Mouse (Mus musculus): Measurements from ENCODE around the gene Fam243. TPM values are rescaled to one million over a fixed set of nuclear protein-coding genes. Genes with fewer than 3 reads are reported as not detected.

Gene Fam243
- polyA plus RNA-seq (2012; ENCODE audit: insufficient read depth, insufficient read length, missing spikeins): not detected in 2 replicates

DNA sequence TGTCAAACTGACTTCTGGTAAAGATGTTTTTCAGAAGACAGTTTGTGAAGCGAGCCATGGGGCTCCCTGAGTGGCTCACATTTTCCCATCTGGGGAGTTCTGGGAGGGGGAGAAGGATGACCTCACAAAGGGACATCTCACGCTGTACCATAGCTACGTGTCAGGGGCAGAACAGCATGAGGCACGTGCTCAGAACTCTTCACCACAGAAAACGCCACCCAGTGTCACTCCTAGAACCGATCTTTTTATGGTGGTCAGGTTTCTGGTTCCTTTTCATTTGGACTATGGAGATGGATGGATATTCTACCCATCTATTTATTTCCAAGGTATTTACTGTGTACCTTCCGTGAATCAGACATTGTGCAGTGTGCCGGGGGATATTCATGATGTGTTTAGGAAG lies at the start of gene Fam243:
Gene Fam243, minus strand, starts transcription at position 101 of the 400 bp plus-strand sequence.
- no peak within 1 kb of the TSS for H3K4me3 ChIP-seq (ENCODE audit: insufficient read depth, low read length)
- TF ChIP-seq POLR2A (IDR thresholded peaks at IDR 0.05; ENCODE audit: borderline replicate concordance, low read depth, low read length) (no peak), CTCF (IDR thresholded peaks at IDR 0.05; ENCODE audit: low read depth, low read length) (no peak)
- no peak within 1 kb of the TSS for H3K27ac ChIP-seq (ENCODE audit: insufficient read depth, low read depth, low read length)
- H3K4me1 ChIP-seq (ENCODE audit: control insufficient read depth, insufficient read depth, low read length): no peaks in the 10 kb centered on the region

GRCm38 (mm10) chr16:92369260-92369659 lies 48.0 kb upstream of the Fam243 start:
- no peak for TF ChIP-seq CTCF (IDR thresholded peaks at IDR 0.05; ENCODE audit: low read depth, low read length)
- Histone ChIP-seq H3K4me1 (ENCODE audit: control insufficient read depth, insufficient read depth, low read length) (no peaks in the 10 kb centered on the region), H3K4me3 (ENCODE audit: insufficient read depth, low read length) (no peak overlapping the region), H3K27ac (ENCODE audit: insufficient read depth, low read depth, low read length) (no peak overlapping the region)

DNA sequence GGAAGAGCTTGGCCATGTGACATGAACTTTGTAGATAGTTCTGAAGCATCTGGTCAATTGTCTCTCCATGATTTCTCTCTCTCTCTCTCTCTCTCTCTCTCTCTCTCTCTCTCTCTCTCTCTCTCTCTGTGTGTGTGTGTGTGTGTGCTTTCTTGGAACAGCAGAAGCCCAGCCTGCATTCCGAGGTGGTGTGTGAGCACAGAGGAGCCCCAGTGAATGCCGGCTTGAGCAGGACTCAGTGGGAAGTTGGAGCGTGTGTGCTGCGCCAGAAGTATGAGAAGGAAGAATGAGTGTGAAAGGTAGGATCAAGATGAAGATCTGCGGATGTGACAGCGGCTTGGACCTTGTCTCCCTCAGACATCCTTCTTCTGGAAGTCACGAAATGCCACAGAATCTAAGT lies 44.2 kb upstream of the Fam243 start:
- H3K27ac ChIP-seq (ENCODE audit: insufficient read depth, low read depth, low read length): no peak overlapping the region
- TF ChIP-seq POLR2A (IDR thresholded peaks at IDR 0.05; ENCODE audit: borderline replicate concordance, low read depth, low read length) (no peak), CTCF (IDR thresholded peaks at IDR 0.05; ENCODE audit: low read depth, low read length) (no peak)
- H3K4me1 ChIP-seq (ENCODE audit: control insufficient read depth, insufficient read depth, low read length): no peaks in the 10 kb centered on the region
- H3K4me3 ChIP-seq (ENCODE audit: insufficient read depth, low read length): no peak overlapping the region

DNA sequence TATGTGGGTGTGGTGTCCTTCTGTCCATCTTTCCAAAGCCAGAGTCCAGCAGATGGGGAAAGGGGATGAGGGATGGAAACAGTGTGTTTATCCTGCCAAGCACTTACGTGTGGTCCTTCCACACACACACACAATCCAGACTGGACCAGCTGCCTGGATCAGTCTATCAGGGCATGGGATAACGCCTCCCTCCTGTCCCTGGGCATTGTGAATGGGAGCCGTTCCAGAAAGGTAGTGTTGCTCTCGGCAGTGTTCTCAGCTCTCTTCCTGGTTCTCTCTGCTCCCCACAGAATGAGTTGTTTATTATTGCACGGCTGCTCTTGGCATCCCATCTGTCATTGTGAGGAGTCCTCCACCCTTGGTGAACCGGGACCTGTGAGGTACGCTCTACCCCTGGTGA lies 39.5 kb upstream of the Fam243 start:
- Histone ChIP-seq H3K4me3 (ENCODE audit: insufficient read depth, low read length) (no peak overlapping the region), H3K27ac (ENCODE audit: insufficient read depth, low read depth, low read length) (no peak overlapping the region), H3K4me1 (ENCODE audit: control insufficient read depth, insufficient read depth, low read length) (no peaks in the 10 kb centered on the region)
- TF ChIP-seq CTCF (IDR thresholded peaks at IDR 0.05; ENCODE audit: low read depth, low read length) (no peak), POLR2A (IDR thresholded peaks at IDR 0.05; ENCODE audit: borderline replicate concordance, low read depth, low read length) (no peak)

- Histone ChIP-seq H3K4me1 (ENCODE audit: control insufficient read depth, insufficient read depth, low read length) (no peaks in the 10 kb centered on the region), H3K4me3 (ENCODE audit: insufficient read depth, low read length) (no peak within 1 kb of the TSS)
- TF ChIP-seq POLR2A (IDR thresholded peaks at IDR 0.05; ENCODE audit: borderline replicate concordance, low read depth, low read length) (no peak), CTCF (IDR thresholded peaks at IDR 0.05; ENCODE audit: low read depth, low read length) (no peak)
These were observed 38.0 kb upstream of the Fam243 start, which contains the start of gene Kcne1 for GRCm38 (mm10) chr16:92359229-92359628. TSS of gene Kcne1 (minus strand) at chr16:92359468.

GRCm38 (mm10) chr16:92358734-92359133 lies 37.5 kb upstream of the Fam243 start:
- Histone ChIP-seq H3K4me1 (ENCODE audit: control insufficient read depth, insufficient read depth, low read length) (no peaks in the 10 kb centered on the region), H3K27ac (ENCODE audit: insufficient read depth, low read depth, low read length) (no peak overlapping the region), H3K4me3 (ENCODE audit: insufficient read depth, low read length) (no peak overlapping the region)
- no peak for TF ChIP-seq CTCF (IDR thresholded peaks at IDR 0.05; ENCODE audit: low read depth, low read length)

More at GRCm38 (mm10) chr16:92359229-92359628, 38.0 kb upstream of the Fam243 start, which contains the start of gene Kcne1:
- no peak within 1 kb of the TSS for H3K27ac ChIP-seq (ENCODE audit: insufficient read depth, low read depth, low read length)

DNA sequence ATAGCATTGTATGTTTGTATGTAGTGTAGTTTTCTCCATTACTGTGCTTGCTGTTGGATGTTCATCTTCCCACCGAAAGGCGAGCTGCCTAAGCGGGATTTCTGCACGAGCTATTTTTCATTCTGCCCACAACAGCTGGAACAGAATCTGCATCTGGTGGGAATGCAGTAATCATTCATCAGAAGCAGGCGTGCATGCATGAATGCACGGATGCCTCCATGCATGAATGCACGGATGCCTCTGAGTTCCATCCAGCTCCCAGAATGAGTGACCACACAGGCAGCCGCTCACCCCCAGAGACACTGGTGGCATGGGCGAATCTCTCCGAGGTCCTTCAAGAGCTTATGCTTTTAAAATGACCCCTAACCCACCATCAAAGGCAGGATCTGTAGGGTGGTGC lies 36.3 kb upstream of the Fam243 start:
- Histone ChIP-seq H3K4me1 (ENCODE audit: control insufficient read depth, insufficient read depth, low read length) (no peaks in the 10 kb centered on the region), H3K27ac (ENCODE audit: insufficient read depth, low read depth, low read length) (no peak overlapping the region), H3K4me3 (ENCODE audit: insufficient read depth, low read length) (no peak overlapping the region)
- TF ChIP-seq CTCF (IDR thresholded peaks at IDR 0.05; ENCODE audit: low read depth, low read length) (no peak), POLR2A (IDR thresholded peaks at IDR 0.05; ENCODE audit: borderline replicate concordance, low read depth, low read length) (no peak)

- H3K4me1 ChIP-seq (ENCODE audit: control insufficient read depth, insufficient read depth, low read length): no peaks in the 10 kb centered on the region
- no peak for TF ChIP-seq CTCF (IDR thresholded peaks at IDR 0.05; ENCODE audit: low read depth, low read length)
- no peak for TF ChIP-seq POLR2A (IDR thresholded peaks at IDR 0.05; ENCODE audit: borderline replicate concordance, low read depth, low read length)
- no peak overlapping the region for H3K4me3 ChIP-seq (ENCODE audit: insufficient read depth, low read length)
- H3K27ac ChIP-seq (ENCODE audit: insufficient read depth, low read depth, low read length): no peak overlapping the region
These were observed 35.8 kb upstream of the Fam243 start for GRCm38 (mm10) chr16:92357023-92357422.

- Histone ChIP-seq H3K27ac (ENCODE audit: insufficient read depth, low read depth, low read length) (no peak overlapping the region), H3K4me3 (ENCODE audit: insufficient read depth, low read length) (no peak overlapping the region), H3K4me1 (ENCODE audit: control insufficient read depth, insufficient read depth, low read length) (no peaks in the 10 kb centered on the region)
- TF ChIP-seq POLR2A (IDR thresholded peaks at IDR 0.05; ENCODE audit: borderline replicate concordance, low read depth, low read length) (no peak), CTCF (IDR thresholded peaks at IDR 0.05; ENCODE audit: low read depth, low read length) (no peak)
These were observed 34.7 kb upstream of the Fam243 start for GRCm38 (mm10) chr16:92355982-92356381.

DNA sequence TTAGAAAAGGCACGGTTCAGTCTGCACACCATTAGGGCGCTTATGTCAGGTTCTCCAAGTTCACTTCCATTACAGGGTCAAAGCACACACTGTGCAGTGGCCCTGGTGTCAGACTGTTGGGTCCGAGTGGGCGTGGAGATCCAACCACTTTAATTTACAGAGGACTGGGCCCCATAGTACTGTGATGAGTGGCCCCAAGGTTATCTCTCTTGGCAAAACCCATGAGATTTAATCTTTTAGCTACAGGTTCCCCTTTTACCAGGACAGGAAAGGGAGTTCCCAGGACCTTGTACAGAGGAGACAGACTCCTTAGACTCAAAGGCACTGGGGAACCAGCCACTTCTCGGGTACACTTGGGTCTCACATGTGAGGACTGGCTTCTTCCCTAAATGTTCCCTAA lies 34.1 kb upstream of the Fam243 start:
- TF ChIP-seq CTCF (IDR thresholded peaks at IDR 0.05; ENCODE audit: low read depth, low read length): no peak
- no peak for TF ChIP-seq POLR2A (IDR thresholded peaks at IDR 0.05; ENCODE audit: borderline replicate concordance, low read depth, low read length)
- no peak overlapping the region for H3K4me3 ChIP-seq (ENCODE audit: insufficient read depth, low read length)
- H3K4me1 ChIP-seq (ENCODE audit: control insufficient read depth, insufficient read depth, low read length): no peaks in the 10 kb centered on the region
- H3K27ac ChIP-seq (ENCODE audit: insufficient read depth, low read depth, low read length): no peak overlapping the region

DNA sequence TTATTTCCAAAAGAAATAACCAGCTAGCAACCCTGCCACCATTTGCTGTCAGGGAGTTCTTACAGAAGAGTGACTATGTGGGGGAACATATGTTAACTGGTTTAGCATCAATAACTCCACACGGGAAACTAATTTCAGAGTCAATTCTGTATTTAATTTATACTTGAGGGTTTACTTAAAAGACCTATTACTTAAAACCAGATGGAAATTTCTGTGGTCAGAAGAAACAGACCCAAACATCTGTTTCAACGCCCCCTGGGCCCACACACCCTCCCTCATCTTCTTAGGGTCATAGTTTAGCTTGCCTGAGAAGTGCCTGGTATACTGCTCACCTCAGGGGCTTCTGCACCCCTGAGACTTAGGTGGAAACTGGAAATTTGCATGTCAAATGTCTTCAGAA lies 32.7 kb upstream of the Fam243 start:
- Histone ChIP-seq H3K4me3 (ENCODE audit: insufficient read depth, low read length) (no peak overlapping the region), H3K27ac (ENCODE audit: insufficient read depth, low read depth, low read length) (no peak overlapping the region), H3K4me1 (ENCODE audit: control insufficient read depth, insufficient read depth, low read length) (no peaks in the 10 kb centered on the region)
- TF ChIP-seq POLR2A (IDR thresholded peaks at IDR 0.05; ENCODE audit: borderline replicate concordance, low read depth, low read length) (no peak), CTCF (IDR thresholded peaks at IDR 0.05; ENCODE audit: low read depth, low read length) (no peak)

Measured in bone marrow macrophage, adult 2 months (primary cell).